Mouse (Mus musculus): ENCODE measurements around the gene Polr2e.

Gene Polr2e

GRCm38 (mm10) chr10:80016511-80016910 lies 23.1 kb downstream of the Polr2e start, which contains the start of gene Arhgap45:
Arhgap45 (plus strand) TSS chr10:80016653.
- DNase-seq: peak; percentile 68

- DNase-seq: peak; percentile 62
Observed at GRCm38 (mm10) chr10:80015583-80015982, 24.0 kb downstream of the Polr2e start.

- DNase-seq: peak; percentile 64
Observed at GRCm38 (mm10) chr10:80014484-80015290, 24.9 kb downstream of the Polr2e start.

- no peak for DNase-seq
Observed at GRCm38 (mm10) chr10:80013609-80014008, 26.0 kb downstream of the Polr2e start.

- no peak for DNase-seq
Observed at GRCm38 (mm10) chr10:80011740-80012139, 27.9 kb downstream of the Polr2e start.

- no peak for DNase-seq
Observed at GRCm38 (mm10) chr10:80004233-80004705, 35.3 kb downstream of the Polr2e start.

- peak; percentile 75 for DNase-seq
Observed at GRCm38 (mm10) chr10:80003374-80004232, 36.0 kb downstream of the Polr2e start.

GRCm38 (mm10) chr10:80002829-80003228 lies 36.8 kb downstream of the Polr2e start:
- no peak for DNase-seq

GRCm38 (mm10) chr10:80001945-80002344 lies 37.6 kb downstream of the Polr2e start:
- DNase-seq: no peak

GRCm38 (mm10) chr10:79997819-79998218 lies 41.8 kb downstream of the Polr2e start:
- peak; percentile 76 for DNase-seq

GRCm38 (mm10) chr10:79997034-79997760 lies 42.4 kb downstream of the Polr2e start:
- DNase-seq: peak; percentile 76

- DNase-seq: peak; percentile 99
Observed at GRCm38 (mm10) chr10:79996272-79997033, 43.1 kb downstream of the Polr2e start, which contains the start of gene Abca7. Abca7 (plus strand) TSS chr10:79996494.

- DNase-seq: no peak
Observed at GRCm38 (mm10) chr10:79995636-79996035, 44.0 kb downstream of the Polr2e start.

- no peak for DNase-seq
Observed at GRCm38 (mm10) chr10:79994397-79995115, 45.0 kb downstream of the Polr2e start.

GRCm38 (mm10) chr10:79991548-79991947 lies 48.0 kb downstream of the Polr2e start:
- DNase-seq: no peak

GRCm38 (mm10) chr10:79991099-79991498 lies 48.5 kb downstream of the Polr2e start:
- DNase-seq: no peak

- peak; percentile 88 for DNase-seq
Observed at GRCm38 (mm10) chr10:79989870-79990269, 49.7 kb downstream of the Polr2e start.

- no peak for DNase-seq
Observed at GRCm38 (mm10) chr10:79989272-79989786, 50.3 kb downstream of the Polr2e start.

GRCm38 (mm10) chr10:79988506-79989271 lies 50.9 kb downstream of the Polr2e start, which contains the start of gene Cnn2:
Cnn2 (plus strand) TSS chr10:79988584.
- DNase-seq: peak; percentile 84

Measured in lung, postnatal 10 days (tissue).